Mouse (Mus musculus) adrenal gland, postnatal 4 days (tissue): ENCODE results near the gene Fuca2. TPM values are rescaled to one million over a fixed set of nuclear protein-coding genes. Genes with fewer than 3 reads are reported as not detected.

Source experiments
- DNase-seq, 2 experiments: peaks; one replicate each; pipeline ENCODE4 v3.0.0; 2021 to 2022; ENCODE audit warnings: low spot score in 2 of 2, mixed read lengths in 2 of 2
- total RNA-seq, 2 experiments: library from RNA; stranded (reverse); gene quantifications; 2 replicates each; pipeline ENCODE4 v1.2.3; 2021

Fuca2 gene
- total RNA-seq, 2 experiments from 2014 or later = 24.2 to 38.7 TPM

GRCm38 (mm10) chr10:13521857-13522256 lies 22.5 kb downstream of the Fuca2 start:
- no peak for DNase-seq

GRCm38 (mm10) chr10:13528155-13528554 lies 28.8 kb downstream of the Fuca2 start:
- no peak for DNase-seq

GRCm38 (mm10) chr10:13534751-13535150 lies 35.4 kb downstream of the Fuca2 start:
- no peak for DNase-seq

- no peak for DNase-seq
These were observed 37.4 kb downstream of the Fuca2 start for GRCm38 (mm10) chr10:13536706-13537105.

- DNase-seq = no peak
These were observed 40.5 kb downstream of the Fuca2 start for GRCm38 (mm10) chr10:13539769-13540333.

GRCm38 (mm10) chr10:13541721-13542120 lies 42.4 kb downstream of the Fuca2 start:
- DNase-seq = no peak

GRCm38 (mm10) chr10:13552646-13553497 lies 53.5 kb downstream of the Fuca2 start, which contains the start of the genes Adat2 and Pex3:
TSS of gene Adat2 (plus strand) at chr10:13552894.
TSS of gene Pex3 (minus strand) at chr10:13553142.
- DNase-seq = peak; percentile 78 to 86

- DNase-seq = no peak
These were observed 54.2 kb downstream of the Fuca2 start for GRCm38 (mm10) chr10:13553498-13553985.

- DNase-seq = no peak
These were observed 55.0 kb downstream of the Fuca2 start for GRCm38 (mm10) chr10:13554316-13554715.

- no peak for DNase-seq
These were observed 60.8 kb downstream of the Fuca2 start for GRCm38 (mm10) chr10:13560014-13560674.

GRCm38 (mm10) chr10:13564364-13565079 lies 65.2 kb downstream of the Fuca2 start:
- DNase-seq = no peak

GRCm38 (mm10) chr10:13565080-13565448 lies 65.7 kb downstream of the Fuca2 start:
- no peak for DNase-seq

- DNase-seq = no peak
These were observed 67.1 kb downstream of the Fuca2 start for GRCm38 (mm10) chr10:13566393-13566792.

Other genes with a start within 250 kb of the Fuca2 start
- 10 to 100 TPM; 49.5 to 53.4 TPM for gene Phactr2, start 25.1 kb upstream of the Fuca2 start, total RNA-seq
- 1 to 10 TPM; 8.3 to 9.3 TPM for gene Adat2, start 53.4 kb downstream of the Fuca2 start, total RNA-seq
- gene Pex3, start 53.6 kb downstream of the Fuca2 start, total RNA-seq = 10 to 100 TPM; 35.8 to 44.4 TPM